Mouse (Mus musculus): ENCODE data around the gene Slc13a2. TPM values are rescaled to one million over a fixed set of nuclear protein-coding genes. Genes with fewer than 3 reads are reported as not detected.

The Slc13a2 gene
- total RNA-seq, 2 experiments from 2014 or later: not detected

- DNase-seq: no peak
These were observed 68.9 kb downstream of the Slc13a2 start for GRCm38 (mm10) chr11:78353081-78353480.

DNA sequence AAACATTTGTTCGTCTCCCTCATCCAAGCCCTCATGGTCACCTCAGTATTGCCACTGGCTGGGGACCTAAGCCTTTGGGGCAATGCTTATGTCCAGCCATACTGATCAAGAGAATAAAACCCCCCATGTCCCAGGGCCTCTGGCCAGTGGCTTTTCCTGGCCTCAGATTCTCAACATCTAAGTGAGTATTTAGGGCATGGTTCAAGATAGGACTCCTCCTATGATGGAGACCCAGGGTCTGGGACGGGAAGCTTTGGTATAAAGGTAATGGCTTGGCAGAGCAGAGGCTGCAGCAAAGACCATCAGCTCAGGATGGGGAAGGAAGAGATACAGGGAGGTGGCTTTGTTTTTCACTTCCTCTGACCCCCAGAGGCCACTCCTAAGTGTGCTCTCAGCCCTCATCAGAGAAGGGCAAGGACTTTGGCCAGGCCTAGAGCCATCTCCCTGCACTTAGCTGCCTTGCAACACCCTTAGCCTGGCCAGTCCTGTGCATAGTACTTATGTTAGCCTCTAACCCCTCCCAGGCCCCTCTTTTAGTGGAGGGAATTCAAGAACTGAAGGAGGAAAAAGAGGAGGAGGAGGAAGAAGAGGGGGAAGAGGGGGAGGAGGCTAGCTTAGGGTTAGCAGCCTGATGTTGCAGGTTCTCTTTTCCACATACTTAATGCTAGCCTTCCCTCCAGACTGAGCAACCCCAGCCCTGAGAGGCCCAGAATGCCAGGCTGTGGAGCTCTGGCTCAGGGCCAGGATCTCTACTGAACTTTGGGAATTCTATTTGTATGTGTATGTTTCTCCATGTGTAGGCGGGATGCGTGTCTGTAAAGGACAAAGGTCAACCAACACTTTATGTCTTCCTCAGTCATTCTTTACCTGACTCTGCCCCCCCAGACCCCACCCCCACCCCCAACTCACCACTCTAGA, 72.3 kb downstream of the Slc13a2 start:
- DNase-seq: no peak

- DNase-seq: no peak
These were observed 73.5 kb downstream of the Slc13a2 start for GRCm38 (mm10) chr11:78348474-78348873.

DNA sequence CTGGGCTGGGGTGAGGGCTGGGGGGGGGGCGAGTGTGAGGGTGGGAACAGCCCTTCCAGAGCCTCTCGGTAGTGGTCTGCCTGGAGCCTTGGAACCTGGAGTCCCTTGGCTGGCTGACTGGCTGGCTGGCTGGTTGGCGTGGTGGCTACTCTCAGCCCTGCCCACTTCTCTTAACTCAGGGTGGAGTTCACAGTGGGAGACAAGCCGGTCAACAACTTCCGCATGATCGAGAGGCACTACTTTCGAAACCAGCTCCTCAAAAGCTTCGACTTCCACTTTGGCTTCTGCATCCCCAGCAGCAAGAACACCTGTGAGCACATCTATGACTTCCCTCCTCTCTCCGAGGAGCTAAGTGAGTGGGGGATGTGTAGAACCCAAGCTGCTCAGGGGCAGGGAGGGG, 74.1 kb downstream of the Slc13a2 start:
- no peak for DNase-seq

Other genes starting within 250 kb of the Slc13a2 start
- 1 to 10 TPM; 3.1 to 3.7 TPM for gene Nek8, start 245.5 kb downstream of the Slc13a2 start, total RNA-seq (2021)
- gene Tlcd1, start 245.5 kb downstream of the Slc13a2 start, total RNA-seq (2021): 10 to 100 TPM in 1 of 2 experiments, 1 to 10 TPM in 1; 7.4 to 11.9 TPM
- 1,000 to 10,000 TPM; 1,328 to 1,362 TPM for gene Rpl23a, start 238.6 kb downstream of the Slc13a2 start, total RNA-seq (2021)
- gene Rab34, start 233.8 kb downstream of the Slc13a2 start, total RNA-seq (2021): 10 to 100 TPM; 21.7 to 25.4 TPM
- 1 to 10 TPM; 1.1 to 1.2 TPM for gene Proca1, start 228.8 kb downstream of the Slc13a2 start, total RNA-seq (2021)
- gene Sdf2, start 176.5 kb downstream of the Slc13a2 start, total RNA-seq (2021): 10 to 100 TPM; 47.5 to 48.2 TPM
- gene Supt6, start 176.2 kb downstream of the Slc13a2 start, total RNA-seq (2021): 10 to 100 TPM; 30.3 to 35.3 TPM
- 100 to 1,000 TPM; 136 to 138 TPM for gene 2610507B11Rik, start 160.5 kb downstream of the Slc13a2 start, total RNA-seq (2021)
- under 1 TPM; 0.36 to 0.59 TPM for gene BC030499, start 131.4 kb downstream of the Slc13a2 start, total RNA-seq (2021)
- 10 to 100 TPM in 1 of 2 experiments, 1 to 10 TPM in 1; 7.1 to 11.3 TPM for gene Spag5, start 120.7 kb downstream of the Slc13a2 start, total RNA-seq (2021)
- 1 to 10 TPM; 1.9 to 2.0 TPM for gene Aldoc, start 99.2 kb downstream of the Slc13a2 start, total RNA-seq (2021)
- gene Pigs, start 93.8 kb downstream of the Slc13a2 start, total RNA-seq (2021): 10 to 100 TPM; 24.9 to 25.5 TPM
- gene Unc119, start 78.7 kb downstream of the Slc13a2 start, total RNA-seq (2021): 10 to 100 TPM; 26.2 to 28.4 TPM
- gene Foxn1, start 35.7 kb downstream of the Slc13a2 start, total RNA-seq (2021): not detected
- gene Slc46a1, start 43.5 kb upstream of the Slc13a2 start, total RNA-seq (2021): 1 to 10 TPM; 1.6 to 2.8 TPM
- 1 to 10 TPM; 1.2 to 1.7 TPM for gene Sarm1, start 75.5 kb upstream of the Slc13a2 start, total RNA-seq (2021)
- gene Vtn, start 76.9 kb upstream of the Slc13a2 start, total RNA-seq (2021): 10 to 100 TPM; 29.8 to 39.0 TPM
- gene Sebox, start 81.2 kb upstream of the Slc13a2 start, total RNA-seq (2021): not detected
- 10 to 100 TPM; 14.2 to 16.3 TPM for gene Tmem199, start 90.0 kb upstream of the Slc13a2 start, total RNA-seq (2021)
- gene Poldip2, start 90.0 kb upstream of the Slc13a2 start, total RNA-seq (2021): 100 to 1,000 TPM in 1 of 2 experiments, 10 to 100 TPM in 1; 99.9 to 109 TPM
- gene Tnfaip1, start 114.1 kb upstream of the Slc13a2 start, total RNA-seq (2021): 10 to 100 TPM; 39.3 to 42.6 TPM
- gene Ift20, start 114.1 kb upstream of the Slc13a2 start, total RNA-seq (2021): 10 to 100 TPM; 28.0 to 39.1 TPM
- 10 to 100 TPM; 11.9 to 13.9 TPM for gene Tmem97, start 128.6 kb upstream of the Slc13a2 start, total RNA-seq (2021)

All from gastrocnemius, postnatal 10 days (tissue).